In the genomic region with DNA sequence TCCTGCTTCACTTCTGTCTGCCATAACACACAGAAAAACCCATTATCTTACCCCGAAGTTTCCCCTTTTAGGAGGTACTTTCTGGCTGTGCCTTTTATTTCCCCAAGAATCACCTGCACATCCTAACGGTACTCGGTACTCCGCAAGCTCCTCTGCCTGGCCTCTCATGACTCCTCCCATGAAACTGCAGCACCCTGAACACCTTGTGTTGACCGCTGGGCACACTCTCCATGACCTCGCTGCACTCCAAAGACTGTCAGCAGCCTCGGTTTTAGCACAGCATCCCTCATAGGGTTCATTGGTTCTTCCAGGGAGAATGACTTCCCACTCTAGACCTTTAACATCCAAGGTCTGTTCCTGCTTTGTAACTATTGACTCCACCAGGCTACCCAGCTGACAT, we compare ENCODE assay signal across 22 mouse cellular contexts. TPM values are rescaled to one million over a fixed set of nuclear protein-coding genes. Genes with fewer than 3 reads are reported as not detected.
A peak's percentile ranks its signal among the peaks of the same experiment; 100 is the strongest.
DNase-seq lines count a peak whose midpoint lies in the region; ATAC-seq and TF ChIP-seq lines count a peak whose summit lies in the region.
"Had no signal": no experiment of that assay in that cellular context is flagged by ENCODE, and none has a peak within 500 bp of the region (broad histone marks: within the 10 kb centered on the region; RNA-seq: fewer than 3 reads in every experiment).

No protein-coding gene starts in this region.

- TF ChIP-seq CTCF in midbrain, postnatal 0 days (IDR thresholded peaks at IDR 0.05): no peak

- no peak for DNase-seq in heart, adult 9 months (ENCODE audit: low spot score in 2 of 2)
- DNase-seq in midbrain, postnatal 0 days (ENCODE audit: low spot score): no peak
- no peak for DNase-seq in retina, postnatal 1 day
- DNase-seq: cerebellum, adult 9-11 months; kidney, adult 18-20 months; right cerebral cortex, postnatal 14 days had no signal

- no peak overlapping the region for H3K27ac ChIP-seq in heart, embryonic 13.5 days (replicated peaks)
- 0 out of 2 replicates have a peak overlapping the region, but pooled peaks have one; percentile 18 for H3K27ac ChIP-seq in midbrain, postnatal 0 days (ENCODE audit: low read depth, low read length)
- no peak overlapping the region for H3K27ac ChIP-seq in midbrain, embryonic 15.5 days
- H3K27ac ChIP-seq in intestine, embryonic 15.5 days: no peak overlapping the region
- H3K27ac ChIP-seq in forebrain, embryonic 12.5 days: no peak overlapping the region
- H3K27ac ChIP-seq: embryonic facial prominence, embryonic 12.5 days; forebrain, embryonic 15.5 days; heart, embryonic 10.5 days; hindbrain, embryonic 12.5 days; hindbrain, postnatal 0 days; limb, embryonic 10.5 days; limb, embryonic 15.5 days; liver, embryonic 13.5 days; midbrain, embryonic 12.5 days; neural tube, embryonic 12.5 days had no signal

- H3K9me3 ChIP-seq in heart, embryonic 13.5 days: no peaks in the 10 kb centered on the region
- no peaks in the 10 kb centered on the region for H3K9me3 ChIP-seq in midbrain, postnatal 0 days (ENCODE audit: low read length)
- no peaks in the 10 kb centered on the region for H3K9me3 ChIP-seq in midbrain, embryonic 15.5 days
- H3K9me3 ChIP-seq in intestine, embryonic 15.5 days: no peaks in the 10 kb centered on the region
- no peaks in the 10 kb centered on the region for H3K9me3 ChIP-seq in forebrain, embryonic 12.5 days
- H3K9me3 ChIP-seq: embryonic facial prominence, embryonic 12.5 days; forebrain, embryonic 15.5 days; heart, embryonic 10.5 days; hindbrain, embryonic 12.5 days; limb, embryonic 10.5 days; limb, embryonic 15.5 days; liver, embryonic 13.5 days; megakaryocyte, embryonic 14.5 days; midbrain, embryonic 12.5 days; neural tube, embryonic 12.5 days had no signal

- H3K4me1 ChIP-seq in heart, embryonic 13.5 days: peaks cover 17% of the 10 kb centered on the region
- no peaks in the 10 kb centered on the region for H3K4me1 ChIP-seq in midbrain, postnatal 0 days (ENCODE audit: insufficient read depth, low read length)
- H3K4me1 ChIP-seq in midbrain, embryonic 15.5 days: no peaks in the 10 kb centered on the region
- peaks cover 2% of the 10 kb centered on the region; the same call in 1 of the 2 replicates for H3K4me1 ChIP-seq in intestine, embryonic 15.5 days (replicated peaks)
- H3K4me1 ChIP-seq in forebrain, embryonic 12.5 days: no peaks in the 10 kb centered on the region
- H3K4me1 ChIP-seq: embryonic facial prominence, embryonic 12.5 days; forebrain, embryonic 15.5 days; hindbrain, embryonic 12.5 days; midbrain, embryonic 12.5 days; neural tube, embryonic 12.5 days had no signal

- H3K36me3 ChIP-seq in heart, embryonic 13.5 days: peaks cover 5% of the 10 kb centered on the region; the same call in 1 of the 2 replicates
- H3K36me3 ChIP-seq in midbrain, postnatal 0 days (ENCODE audit: insufficient read depth, low read length): peaks cover 8% of the 10 kb centered on the region; the same call in 1 of the 2 replicates
- H3K36me3 ChIP-seq in midbrain, embryonic 15.5 days (replicated peaks): no peaks in the 10 kb centered on the region
- no peaks in the 10 kb centered on the region for H3K36me3 ChIP-seq in intestine, embryonic 15.5 days
- H3K36me3 ChIP-seq in forebrain, embryonic 12.5 days (replicated peaks): no peaks in the 10 kb centered on the region
- H3K36me3 ChIP-seq: embryonic facial prominence, embryonic 12.5 days; forebrain, embryonic 15.5 days; hindbrain, embryonic 12.5 days; limb, embryonic 10.5 days; midbrain, embryonic 12.5 days had no signal

- ATAC-seq in heart, embryonic 13.5 days (ENCODE audit: extremely low read depth, insufficient number of reproducible peaks, low FRiP score, low TSS enrichment): no peak
- no peak for ATAC-seq in midbrain, postnatal 0 days (ENCODE audit: low FRiP score)
- no peak for ATAC-seq in midbrain, embryonic 15.5 days (replicated peaks)
- peak; percentile 19; the same call in 1 of the 2 replicates for ATAC-seq in intestine, embryonic 15.5 days
- no peak for ATAC-seq in forebrain, embryonic 12.5 days (ENCODE audit: low FRiP score)

- no peaks in the 10 kb centered on the region for H3K27me3 ChIP-seq in heart, embryonic 13.5 days (replicated peaks)
- H3K27me3 ChIP-seq in midbrain, postnatal 0 days (ENCODE audit: insufficient read depth, low read length): no peaks in the 10 kb centered on the region
- no peaks in the 10 kb centered on the region for H3K27me3 ChIP-seq in midbrain, embryonic 15.5 days (replicated peaks)
- no peaks in the 10 kb centered on the region for H3K27me3 ChIP-seq in intestine, embryonic 15.5 days (replicated peaks)
- no peaks in the 10 kb centered on the region for H3K27me3 ChIP-seq in forebrain, embryonic 12.5 days
- H3K27me3 ChIP-seq: CH12.LX; embryonic facial prominence, embryonic 12.5 days; forebrain, embryonic 15.5 days; hindbrain, embryonic 12.5 days; limb, embryonic 15.5 days; liver, embryonic 13.5 days; megakaryocyte, embryonic 14.5 days; midbrain, embryonic 12.5 days; neural tube, embryonic 12.5 days had no signal

- no peak overlapping the region for H3K9ac ChIP-seq in heart, embryonic 13.5 days
- no peak overlapping the region for H3K9ac ChIP-seq in midbrain, postnatal 0 days (replicated peaks; ENCODE audit: low read length, poor library complexity, severe bottlenecking)
- no peak overlapping the region for H3K9ac ChIP-seq in midbrain, embryonic 15.5 days
- H3K9ac ChIP-seq in intestine, embryonic 15.5 days: no peak overlapping the region
- no peak overlapping the region for H3K9ac ChIP-seq in forebrain, embryonic 12.5 days
- H3K9ac ChIP-seq: embryonic facial prominence, embryonic 12.5 days; forebrain, embryonic 15.5 days; hindbrain, embryonic 12.5 days; limb, embryonic 15.5 days; liver, embryonic 13.5 days; midbrain, embryonic 12.5 days; neural tube, embryonic 12.5 days had no signal

- H3K4me2 ChIP-seq in heart, embryonic 13.5 days: peak overlapping the region; percentile 43
- no peak overlapping the region for H3K4me2 ChIP-seq in midbrain, postnatal 0 days (ENCODE audit: low read depth, low read length, poor library complexity, severe bottlenecking)
- H3K4me2 ChIP-seq in midbrain, embryonic 15.5 days: no peak overlapping the region
- no peak overlapping the region for H3K4me2 ChIP-seq in intestine, embryonic 15.5 days (replicated peaks)
- no peak overlapping the region for H3K4me2 ChIP-seq in forebrain, embryonic 12.5 days
- H3K4me2 ChIP-seq: embryonic facial prominence, embryonic 12.5 days; forebrain, embryonic 15.5 days; hindbrain, embryonic 12.5 days; limb, embryonic 15.5 days; liver, embryonic 13.5 days; midbrain, embryonic 12.5 days; neural tube, embryonic 12.5 days had no signal

- 68% methylated on average over 7 of the region's 7 CpGs for WGBS in heart, embryonic 13.5 days
- WGBS in midbrain, postnatal 0 days: 80% methylated on average over 7 of the region's 7 CpGs
- WGBS in midbrain, embryonic 15.5 days: 79% methylated on average over 7 of the region's 7 CpGs
- WGBS in intestine, embryonic 15.5 days: 70% methylated on average over 7 of the region's 7 CpGs
- WGBS in forebrain, embryonic 12.5 days: 80% methylated on average over 7 of the region's 7 CpGs

- H3K4me3 ChIP-seq in heart, embryonic 13.5 days: no peak overlapping the region
- no peak overlapping the region for H3K4me3 ChIP-seq in midbrain, postnatal 0 days (ENCODE audit: low read depth, low read length)
- H3K4me3 ChIP-seq in midbrain, embryonic 15.5 days: no peak overlapping the region
- no peak overlapping the region for H3K4me3 ChIP-seq in intestine, embryonic 15.5 days (replicated peaks)
- H3K4me3 ChIP-seq in forebrain, embryonic 12.5 days (replicated peaks): no peak overlapping the region
- H3K4me3 ChIP-seq: embryonic facial prominence, embryonic 12.5 days; forebrain, embryonic 15.5 days; heart, embryonic 10.5 days; hindbrain, embryonic 12.5 days; limb, embryonic 10.5 days; limb, embryonic 15.5 days; liver, embryonic 13.5 days; midbrain, embryonic 12.5 days; neural tube, embryonic 12.5 days had no signal

RNA-seq across cellular contexts. Expression of a gene that starts 51.5 kb away (rescaled TPM):
- polyA plus RNA-seq in heart, embryonic 13.5 days (2015; fragmentation: Nextera tagmentation; extraction: Ambion mirVana): 27.2 and 31.9 TPM in 2 replicates
- 27.5 and 28.9 TPM in 2 replicates for total RNA-seq in midbrain, postnatal 0 days (2014; rRNA removed)
- 11.2 and 13.0 TPM in 2 replicates for polyA plus RNA-seq in midbrain, postnatal 0 days (2015; fragmentation: Nextera tagmentation; extraction: Ambion mirVana)
- 13.5 and 22.5 TPM in 2 replicates for polyA plus RNA-seq in midbrain, embryonic 15.5 days (2015; fragmentation: Nextera tagmentation; extraction: Ambion mirVana)
- 28.3 and 29.2 TPM in 2 replicates for polyA plus RNA-seq in intestine, embryonic 15.5 days (2015; fragmentation: Nextera tagmentation; extraction: Ambion mirVana)
- 14.7 and 15.4 TPM in 2 replicates for polyA plus RNA-seq in forebrain, embryonic 12.5 days (2016; fragmentation: Nextera tagmentation; extraction: Ambion mirVana)
